Comparison of ENCODE assay signal across 14 mouse cellular contexts in the genomic region with DNA sequence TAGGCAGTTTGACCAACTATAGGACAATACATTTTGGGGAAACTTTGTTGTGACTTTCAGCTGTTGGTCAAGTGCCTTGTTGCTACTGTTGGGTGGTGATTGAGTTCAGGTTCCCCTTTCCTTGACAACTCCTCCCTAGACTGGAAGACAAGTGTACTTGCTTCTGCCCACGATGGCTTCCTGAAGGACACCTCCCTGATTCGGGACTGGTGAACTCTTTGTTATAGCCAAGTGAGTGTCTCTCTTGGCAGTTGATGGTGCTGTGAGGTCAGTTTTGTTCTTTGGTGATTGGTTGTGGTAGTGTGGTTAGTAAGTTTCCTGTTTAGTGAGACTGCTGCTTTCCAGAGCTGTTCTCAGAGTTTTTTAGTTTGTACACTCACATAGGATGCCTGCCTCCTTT. TPM values are rescaled to one million over a fixed set of nuclear protein-coding genes. Genes with fewer than 3 reads are reported as not detected.
A peak's percentile ranks its signal among the peaks of the same experiment; 100 is the strongest.
DNase-seq lines count a peak whose midpoint lies in the region; ATAC-seq lines count a peak whose summit lies in the region.
"Had no signal": no experiment of that assay in that cellular context is flagged by ENCODE, and none has a peak within 500 bp of the region (broad histone marks: within the 10 kb centered on the region; RNA-seq: fewer than 3 reads in every experiment).

No protein-coding gene starts in this region.

- ATAC-seq in inflammation-experienced regulatory T-cells, adult 6 months = peak; percentile 88
- ATAC-seq: hindbrain, embryonic 16.5 days had no signal

- DNase-seq in spleen, postnatal 36 days (ENCODE audit: low spot score in 2 of 2) = peak; percentile 1 to 5
- DNase-seq in spleen, adult 18-20 months = no peak
- peak; percentile 7 to 28 for DNase-seq in CD8-positive naive resting alpha-beta T cell, adult 2 months (ENCODE audit: low read depth in 2 of 2, low spot score in 2 of 2)
- peak; percentile 24 for DNase-seq in splenic B cell, adult 2 months (ENCODE audit: low read depth, low spot score)
- no peak for DNase-seq in urinary bladder, postnatal 4 days (ENCODE audit: low spot score in 2 of 2)
- DNase-seq in testis, postnatal 10 days (ENCODE audit: low spot score) = no peak
- DNase-seq: adrenal gland, postnatal 10 days; cerebellum, postnatal 25 days; heart, postnatal 14 days; liver, embryonic 13.5 days had no signal

- H3K36me3 ChIP-seq in splenic B cell, adult 2 months (ENCODE audit: control insufficient read depth, insufficient read depth, low read length, poor library complexity, severe bottlenecking) = no peaks in the 10 kb centered on the region
- H3K36me3 ChIP-seq: embryonic facial prominence, embryonic 12.5 days; forebrain, embryonic 12.5 days; liver, embryonic 13.5 days had no signal

- H3K27me3 ChIP-seq in splenic B cell, adult 2 months (ENCODE audit: control insufficient read depth, insufficient read depth, low read length, poor library complexity, severe bottlenecking) = no peaks in the 10 kb centered on the region
- H3K27me3 ChIP-seq: embryonic facial prominence, embryonic 12.5 days; forebrain, embryonic 12.5 days; liver, embryonic 13.5 days had no signal

RNA-seq across cellular contexts. Expression of a gene that starts 19.5 kb away (rescaled TPM):
- polyA plus RNA-seq in inflammation-experienced regulatory T-cells, adult 6 months (2017; shearing (Covaris generic)) = 10 to 100 TPM; 16.1 to 20.7 (median 19.9) TPM

Comparison
In these comparisons a context has a peak if more than half of its experiments do, and no peak if none do; other contexts are left out.
1. DNase-seq: peak in spleen, postnatal 36 days (2 of 2), CD8-positive naive resting alpha-beta T cell, adult 2 months (2 of 2) and splenic B cell, adult 2 months (single experiment); none in spleen, adult 18-20 months (0 of 2), urinary bladder, postnatal 4 days (0 of 2) and testis, postnatal 10 days (single experiment).